Mouse (Mus musculus) liver, embryonic 13.5 days (tissue): ENCODE measurements around the gene Slk. TPM values are rescaled to one million over a fixed set of nuclear protein-coding genes. Genes with fewer than 3 reads are reported as not detected.

Experiments
- ATAC-seq: fragments of 200-750 bp; cut with Nextera tagmentation; 2 replicates; pipeline ENCODE4 v1.8.0; 2017; ENCODE audit warnings: low read depth, mild to moderate bottlenecking, moderate number of reproducible peaks, moderate library complexity
- DNase-seq: peaks from one replicate; pipeline ENCODE4 v3.0.0; 2022
- H3K27ac ChIP-seq: fragments of 300-500 bp; sonication (generic); 2 replicates; pipeline ENCODE4 v1.5.1; 2015; ENCODE audit warnings: moderate library complexity, mild to moderate bottlenecking, inconsistent platforms
- H3K27me3 ChIP-seq: fragments of 300-500 bp; sonication (generic); 2 replicates; pipeline ENCODE4 v1.6.1; 2015; ENCODE audit warnings: mild to moderate bottlenecking, inconsistent platforms
- H3K36me3 ChIP-seq: fragments of 300-500 bp; sonication (generic); 2 replicates; pipeline ENCODE4 v1.6.1; 2015; ENCODE audit warnings: mild to moderate bottlenecking, inconsistent platforms
- H3K4me1 ChIP-seq: fragments of 300-500 bp; sonication (generic); replicated peaks from 2 replicates; pipeline ENCODE4 v1.6.1; 2015; ENCODE audit warnings: inconsistent platforms
- H3K4me2 ChIP-seq: fragments of 300-500 bp; sonication (generic); 2 replicates; pipeline ENCODE4 v1.6.1; 2015; ENCODE audit warnings: inconsistent platforms, mild to moderate bottlenecking, moderate library complexity
- H3K4me3 ChIP-seq: fragments of 300-500 bp; sonication (generic); replicated peaks from 2 replicates; pipeline ENCODE4 v1.5.1; 2015; ENCODE audit warnings: mild to moderate bottlenecking, inconsistent platforms
- H3K9ac ChIP-seq: fragments of 300-500 bp; sonication (generic); 2 replicates; pipeline ENCODE4 v1.6.1; 2015; ENCODE audit warnings: mild to moderate bottlenecking, inconsistent platforms
- H3K9me3 ChIP-seq: fragments of 300-500 bp; sonication (generic); replicated peaks from 2 replicates; pipeline ENCODE4 v1.6.1; 2016; ENCODE audit warnings: inconsistent platforms
- WGBS: fragments of 180-500 bp; shearing (Covaris S2); methylation state at CpG from one replicate; pipeline ENCODE4 v1.1.7; 2015; ENCODE audit not compliant: insufficient replicate concordance; 5-methylcytosine and 5-hydroxymethylcytosine counted together
- polyA plus RNA-seq: library from polyadenylated mRNA; unstranded; fragments of >200 nt; fragmentation: Nextera tagmentation; extraction: Ambion mirVana; gene quantifications from 2 replicates; pipeline ENCODE4 v1.2.1, GENCODE M21; 2015

Gene Slk
- polyA plus RNA-seq, 1 experiment from 2014 or later: 5.8 TPM

GRCm38 (mm10) chr19:47548432-47549076, 30.9 kb upstream of the Slk start:
- DNase-seq: no peak
- WGBS: 81% methylated on average over 11 of the region's 11 CpGs
- H3K36me3 ChIP-seq: no peaks in the 10 kb centered on the region
- no peak overlapping the region for H3K4me2 ChIP-seq
- H3K4me3 ChIP-seq: no peak overlapping the region
- H3K9ac ChIP-seq: no peak overlapping the region
- peaks cover 5% of the 10 kb centered on the region; the same call in 1 of the 2 replicates for H3K4me1 ChIP-seq
- H3K9me3 ChIP-seq: no peaks in the 10 kb centered on the region
- no peaks in the 10 kb centered on the region for H3K27me3 ChIP-seq
- no peak overlapping the region for H3K27ac ChIP-seq
- peak; percentile 58; the same call in 1 of the 2 replicates for ATAC-seq

DNA sequence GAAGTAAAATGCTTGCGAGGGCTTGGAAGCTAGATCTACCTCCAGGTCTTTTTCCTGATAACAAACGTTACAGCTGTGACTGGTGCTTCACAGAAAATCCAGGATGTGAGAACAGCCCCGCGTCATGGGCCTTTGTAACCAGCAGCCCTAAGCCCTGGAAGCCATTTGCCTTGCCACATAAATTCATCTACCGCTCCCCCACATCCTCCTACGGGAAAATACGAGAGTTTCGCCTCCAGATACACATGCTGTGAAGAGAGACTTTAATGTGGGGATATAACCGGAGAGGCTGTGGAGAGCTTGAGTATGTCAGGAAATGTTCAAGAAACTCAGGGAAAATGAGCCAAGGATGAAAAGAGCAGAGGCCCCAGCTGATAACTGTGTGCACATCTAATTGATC, 30.3 kb upstream of the Slk start:
- Histone ChIP-seq H3K9me3 (no peaks in the 10 kb centered on the region), H3K9ac (no peak overlapping the region), H3K27ac (no peak overlapping the region), H3K27me3 (no peaks in the 10 kb centered on the region), H3K4me1 (peaks cover 5% of the 10 kb centered on the region; the same call in 1 of the 2 replicates), H3K36me3 (no peaks in the 10 kb centered on the region), H3K4me2 (no peak overlapping the region), H3K4me3 (no peak overlapping the region)
- DNase-seq: no peak
- no peak for ATAC-seq
- 81% methylated on average over 9 of the region's 9 CpGs for WGBS

DNA sequence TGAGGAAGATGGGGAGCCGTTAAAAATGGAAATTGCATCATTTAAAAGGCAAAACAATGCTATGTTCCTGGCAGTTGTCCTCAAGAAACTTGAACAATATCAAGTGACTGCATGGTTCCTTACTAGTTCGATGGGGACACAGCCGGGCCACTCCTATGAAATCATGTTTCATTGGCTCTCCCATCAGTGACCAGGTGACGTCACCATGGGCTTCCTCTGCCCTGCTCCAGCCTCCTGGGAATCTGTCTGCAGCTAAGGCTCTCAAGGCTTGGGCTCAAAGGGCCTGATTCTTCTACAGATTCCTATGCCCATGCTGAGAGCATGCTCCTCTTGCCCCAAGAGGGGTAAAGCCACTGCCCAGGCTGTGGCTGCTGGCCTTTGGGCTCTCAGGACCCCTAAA, 29.9 kb upstream of the Slk start:
- no peaks in the 10 kb centered on the region for H3K36me3 ChIP-seq
- no peak overlapping the region for H3K4me3 ChIP-seq
- H3K4me2 ChIP-seq: no peak overlapping the region
- WGBS: 79% methylated on average over 4 of the region's 4 CpGs
- DNase-seq (no peak), ATAC-seq (no peak)
- H3K27ac ChIP-seq: no peak overlapping the region
- peaks cover 5% of the 10 kb centered on the region; the same call in 1 of the 2 replicates for H3K4me1 ChIP-seq
- H3K27me3 ChIP-seq: no peaks in the 10 kb centered on the region
- no peaks in the 10 kb centered on the region for H3K9me3 ChIP-seq
- H3K9ac ChIP-seq: no peak overlapping the region

GRCm38 (mm10) chr19:47559145-47559544, 20.3 kb upstream of the Slk start:
- WGBS: 73% methylated on average over 5 of the region's 5 CpGs
- DNase-seq: no peak

DNA sequence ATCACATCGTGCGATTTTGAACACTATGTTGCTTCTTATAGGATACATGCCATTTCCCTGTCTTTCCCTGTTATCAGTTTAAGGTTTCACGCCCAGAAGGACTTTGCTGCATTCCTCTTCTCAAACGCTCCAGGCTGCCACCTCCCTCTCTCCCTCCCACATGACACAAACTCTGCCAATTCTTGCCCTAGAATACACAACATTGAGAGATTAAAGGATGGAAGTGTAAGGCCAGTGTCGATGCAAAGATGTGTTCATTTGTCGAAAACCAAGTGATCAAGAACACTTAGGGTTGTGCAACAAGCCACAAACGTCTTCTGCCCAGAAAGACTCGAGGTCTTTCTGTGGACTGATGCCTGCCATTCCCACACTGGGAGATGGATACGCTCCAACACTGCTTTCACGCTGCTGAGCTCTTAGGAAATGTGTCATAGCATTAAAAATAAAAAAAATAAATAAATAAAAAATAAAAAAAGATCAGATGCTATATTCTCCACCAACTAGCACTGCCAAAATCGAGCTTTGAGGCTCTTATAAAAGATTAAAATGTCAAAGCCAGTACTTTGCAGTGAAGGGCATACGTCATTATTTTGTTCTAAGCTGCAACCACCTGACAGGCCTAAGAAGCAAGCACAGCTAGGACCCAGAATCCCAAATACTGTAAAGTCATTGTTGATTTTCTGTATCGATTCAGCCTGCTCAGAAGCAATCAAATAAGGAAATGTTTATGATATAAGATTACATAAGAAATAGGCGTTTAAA, 19.5 kb upstream of the Slk start:
- Histone ChIP-seq H3K9me3 (no peaks in the 10 kb centered on the region), H3K27ac (no peak overlapping the region), H3K27me3 (no peaks in the 10 kb centered on the region), H3K4me3 (no peak overlapping the region), H3K4me1 (peaks cover 28% of the 10 kb centered on the region), H3K36me3 (no peaks in the 10 kb centered on the region), H3K9ac (no peak overlapping the region), H3K4me2 (no peak overlapping the region)
- ATAC-seq (no peak), DNase-seq (no peak)
- 62% methylated on average over 14 of the region's 14 CpGs for WGBS

More at GRCm38 (mm10) chr19:47559145-47559544, 20.3 kb upstream of the Slk start:
- Histone ChIP-seq H3K36me3 (no peaks in the 10 kb centered on the region), H3K27me3 (no peaks in the 10 kb centered on the region), H3K27ac (no peak overlapping the region), H3K4me1 (peaks cover 28% of the 10 kb centered on the region), H3K4me3 (no peak overlapping the region), H3K9me3 (no peaks in the 10 kb centered on the region), H3K4me2 (no peak overlapping the region), H3K9ac (no peak overlapping the region)
- no peak for ATAC-seq

GRCm38 (mm10) chr19:47560544-47561161, 18.8 kb upstream of the Slk start:
- peak; percentile 93 for ATAC-seq
- DNase-seq: no peak
- Histone ChIP-seq H3K9me3 (no peaks in the 10 kb centered on the region), H3K9ac (peak overlapping the region; percentile 8; the same call in 1 of the 2 replicates), H3K36me3 (no peaks in the 10 kb centered on the region), H3K27me3 (no peaks in the 10 kb centered on the region), H3K27ac (peak overlapping the region; percentile 31), H3K4me1 (peaks cover 28% of the 10 kb centered on the region), H3K4me2 (peak overlapping the region; percentile 30; the same call in 1 of the 2 replicates), H3K4me3 (no peak overlapping the region)
- 33% methylated on average over 12 of the region's 12 CpGs for WGBS

- no peak overlapping the region for H3K4me3 ChIP-seq
- peaks cover 33% of the 10 kb centered on the region for H3K4me1 ChIP-seq
- no peaks in the 10 kb centered on the region for H3K36me3 ChIP-seq
- DNase-seq (no peak), ATAC-seq (no peak)
- no peaks in the 10 kb centered on the region for H3K27me3 ChIP-seq
- H3K9me3 ChIP-seq: no peaks in the 10 kb centered on the region
- H3K4me2 ChIP-seq: no peak overlapping the region
- no peak overlapping the region for H3K9ac ChIP-seq
- 63% methylated on average over 5 of the region's 5 CpGs for WGBS
- no peak overlapping the region for H3K27ac ChIP-seq
These were observed 17.5 kb upstream of the Slk start for GRCm38 (mm10) chr19:47561996-47562441.

DNA sequence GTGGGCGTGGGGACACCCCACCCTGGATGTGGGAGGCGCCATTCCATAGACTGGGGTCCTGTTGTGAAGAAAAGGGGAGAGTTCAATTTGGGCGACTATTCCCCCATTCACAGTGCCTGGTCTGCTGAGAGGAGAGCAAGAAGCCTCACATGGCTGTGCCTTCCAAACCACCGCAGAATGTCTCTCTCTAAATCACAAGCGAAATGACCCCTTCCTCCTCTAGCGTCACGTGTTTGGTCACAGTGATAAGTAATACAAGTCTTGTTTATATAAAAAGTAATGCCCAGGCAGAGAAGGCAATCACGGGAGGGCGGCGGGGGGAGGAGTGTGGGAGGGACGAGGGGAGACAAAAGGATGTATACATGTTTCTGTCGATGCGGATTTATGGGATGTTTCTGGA, 15.8 kb upstream of the Slk start:
- Histone ChIP-seq H3K4me1 (peaks cover 39% of the 10 kb centered on the region), H3K9ac (no peak overlapping the region), H3K27me3 (no peaks in the 10 kb centered on the region), H3K27ac (no peak overlapping the region), H3K9me3 (no peaks in the 10 kb centered on the region), H3K4me3 (no peak overlapping the region), H3K36me3 (no peaks in the 10 kb centered on the region), H3K4me2 (no peak overlapping the region)
- WGBS: 57% methylated on average over 13 of the region's 13 CpGs
- ATAC-seq (no peak), DNase-seq (no peak)

GRCm38 (mm10) chr19:47565031-47565654, 14.3 kb upstream of the Slk start:
- Histone ChIP-seq H3K36me3 (no peaks in the 10 kb centered on the region), H3K4me1 (peaks cover 30% of the 10 kb centered on the region), H3K9ac (no peak overlapping the region), H3K27me3 (no peaks in the 10 kb centered on the region), H3K9me3 (no peaks in the 10 kb centered on the region), H3K4me3 (no peak overlapping the region), H3K4me2 (no peak overlapping the region), H3K27ac (no peak overlapping the region)
- DNase-seq (no peak), ATAC-seq (no peak)
- WGBS: 73% methylated on average over 17 of the region's 17 CpGs

- H3K36me3 ChIP-seq: no peaks in the 10 kb centered on the region
- no peak overlapping the region for H3K4me2 ChIP-seq
- peaks cover 21% of the 10 kb centered on the region for H3K4me1 ChIP-seq
- H3K27me3 ChIP-seq: no peaks in the 10 kb centered on the region
- DNase-seq: no peak
- no peak overlapping the region for H3K9ac ChIP-seq
- WGBS: 68% methylated on average over 8 of the region's 8 CpGs
- no peak overlapping the region for H3K4me3 ChIP-seq
- H3K9me3 ChIP-seq: no peaks in the 10 kb centered on the region
- ATAC-seq: no peak
- H3K27ac ChIP-seq: no peak overlapping the region
These were observed 13.5 kb upstream of the Slk start for GRCm38 (mm10) chr19:47565994-47566393.

- Histone ChIP-seq H3K9me3 (no peaks in the 10 kb centered on the region), H3K27ac (no peak overlapping the region), H3K4me3 (no peak overlapping the region), H3K9ac (no peak overlapping the region), H3K4me2 (no peak overlapping the region), H3K4me1 (peaks cover 19% of the 10 kb centered on the region), H3K27me3 (no peaks in the 10 kb centered on the region), H3K36me3 (no peaks in the 10 kb centered on the region)
- 76% methylated on average over 5 of the region's 5 CpGs for WGBS
- DNase-seq (no peak), ATAC-seq (no peak)
These were observed 9.4 kb upstream of the Slk start for GRCm38 (mm10) chr19:47570042-47570441.
